Comparison of ENCODE assay signal across 28 mouse cellular contexts in genomic region chr12:34312113-34312719, GRCm38 (mm10).
"Had no signal": no experiment of that assay in that cellular context is flagged by ENCODE, and none has a peak within 500 bp of the region (broad histone marks: within the 10 kb centered on the region; RNA-seq: fewer than 3 reads in every experiment).

No protein-coding gene starts in this region.

- ATAC-seq: forebrain, embryonic 13.5 days; forebrain, embryonic 14.5 days; forebrain, embryonic 15.5 days; forebrain, embryonic 16.5 days; forebrain, postnatal 0 days had no signal

- DNase-seq: cerebellum, adult 18-20 months; cerebellum, adult 2 months; cerebellum, adult 8-10 months; cerebellum, adult 9-10 months; cerebellum, adult 9-11 months; cerebellum, postnatal 10 days; cerebellum, postnatal 14 days; cerebellum, postnatal 25 days; cerebellum, postnatal 36 days; embryo, embryonic 11 days; forebrain, postnatal 0 days; gastrocnemius, postnatal 10 days; gastrocnemius, postnatal 25 days; gastrocnemius, postnatal 36 days; heart, adult 11 months; heart, adult 18-20 months; heart, adult 2 months had no signal

- H3K4me3 ChIP-seq: embryonic facial prominence, embryonic 10.5 days; embryonic facial prominence, embryonic 12.5 days; embryonic facial prominence, embryonic 13.5 days; embryonic facial prominence, embryonic 15.5 days; erythroblast, embryonic 14.5 days; forebrain, embryonic 10.5 days; forebrain, embryonic 12.5 days; forebrain, embryonic 13.5 days; forebrain, embryonic 15.5 days; heart, adult 2 months had no signal

- H3K4me2 ChIP-seq: embryonic facial prominence, embryonic 12.5 days; embryonic facial prominence, embryonic 13.5 days; embryonic facial prominence, embryonic 15.5 days; forebrain, embryonic 12.5 days; forebrain, embryonic 13.5 days; forebrain, embryonic 15.5 days had no signal

- H3K4me1 ChIP-seq: embryonic facial prominence, embryonic 10.5 days; embryonic facial prominence, embryonic 12.5 days; embryonic facial prominence, embryonic 13.5 days; embryonic facial prominence, embryonic 15.5 days; forebrain, embryonic 10.5 days; forebrain, embryonic 12.5 days; forebrain, embryonic 13.5 days; forebrain, embryonic 15.5 days had no signal

- H3K9me3 ChIP-seq: embryonic facial prominence, embryonic 10.5 days; embryonic facial prominence, embryonic 12.5 days; embryonic facial prominence, embryonic 13.5 days; embryonic facial prominence, embryonic 15.5 days; forebrain, embryonic 10.5 days; forebrain, embryonic 12.5 days; forebrain, embryonic 13.5 days; forebrain, embryonic 15.5 days had no signal

- H3K36me3 ChIP-seq: embryonic facial prominence, embryonic 10.5 days; embryonic facial prominence, embryonic 12.5 days; embryonic facial prominence, embryonic 13.5 days; embryonic facial prominence, embryonic 15.5 days; forebrain, embryonic 10.5 days; forebrain, embryonic 12.5 days; forebrain, embryonic 15.5 days had no signal

- H3K9ac ChIP-seq: embryonic facial prominence, embryonic 12.5 days; embryonic facial prominence, embryonic 13.5 days; embryonic facial prominence, embryonic 15.5 days; forebrain, embryonic 12.5 days; forebrain, embryonic 13.5 days; forebrain, embryonic 15.5 days; forebrain, postnatal 0 days had no signal

- H3K27me3 ChIP-seq: embryonic facial prominence, embryonic 12.5 days; embryonic facial prominence, embryonic 13.5 days; embryonic facial prominence, embryonic 15.5 days; forebrain, embryonic 12.5 days; forebrain, embryonic 13.5 days; forebrain, embryonic 15.5 days had no signal

- H3K27ac ChIP-seq: embryonic facial prominence, embryonic 10.5 days; embryonic facial prominence, embryonic 12.5 days; embryonic facial prominence, embryonic 13.5 days; embryonic facial prominence, embryonic 15.5 days; forebrain, embryonic 10.5 days; forebrain, embryonic 12.5 days; forebrain, embryonic 13.5 days; forebrain, embryonic 15.5 days; heart, adult 2 months had no signal
